Mouse (Mus musculus) layer of hippocampus, adult 2 months (tissue): ENCODE measurements around the gene Cdkn1b. TPM values are rescaled to one million over a fixed set of nuclear protein-coding genes. Genes with fewer than 3 reads are reported as not detected.

Source experiments
- DNase-seq, 2 experiments: peaks; one replicate each; pipeline ENCODE4 v3.0.0; 2022; ENCODE audit warnings: low spot score in 2 of 2
- H3K27ac ChIP-seq: fragments of 200-600 bp; 2 replicates; pipeline ENCODE4 v1.8.1; 2022
- H3K4me3 ChIP-seq: fragments of 200-600 bp; 2 replicates; pipeline ENCODE4 v1.8.1; 2022; ENCODE audit warnings: mild to moderate bottlenecking
- CTCF ChIP-seq: fragments of 200-600 bp; conservative IDR thresholded peaks from 2 replicates; pipeline ENCODE4 v1.8.1; 2022; ENCODE audit warnings: antibody characterized with exemption, mild to moderate bottlenecking, moderate library complexity
- total RNA-seq, 2 experiments: library from RNA; stranded (reverse); gene quantifications; 2 replicates each; pipeline ENCODE4 v1.2.3; 2021

The Cdkn1b gene
- total RNA-seq, 2 experiments from 2014 or later, result 47.2 to 48.0 TPM

- TF ChIP-seq CTCF, result no peak
- DNase-seq, result no peak
- no peak overlapping the region for H3K4me3 ChIP-seq
- H3K27ac ChIP-seq, result no peak overlapping the region
These were observed 25.9 kb downstream of the Cdkn1b start for GRCm38 (mm10) chr6:134946054-134946453.

GRCm38 (mm10) chr6:134946858-134947257, 26.7 kb downstream of the Cdkn1b start:
- Histone ChIP-seq H3K27ac (no peak overlapping the region), H3K4me3 (no peak overlapping the region)
- TF ChIP-seq CTCF, result no peak
- DNase-seq, result no peak

GRCm38 (mm10) chr6:134947311-134948087, 27.3 kb downstream of the Cdkn1b start:
- Histone ChIP-seq H3K4me3 (no peak overlapping the region), H3K27ac (no peak overlapping the region)
- peak; percentile 84 for TF ChIP-seq CTCF
- DNase-seq, result peak; percentile 23 to 71

- Histone ChIP-seq H3K4me3 (no peak overlapping the region), H3K27ac (no peak overlapping the region)
- DNase-seq, result no peak
- no peak for TF ChIP-seq CTCF
These were observed 28.4 kb downstream of the Cdkn1b start for GRCm38 (mm10) chr6:134948522-134949061.

- no peak for DNase-seq
- H3K27ac ChIP-seq, result no peak overlapping the region
- TF ChIP-seq CTCF, result no peak
- no peak overlapping the region for H3K4me3 ChIP-seq
These were observed 29.0 kb downstream of the Cdkn1b start for GRCm38 (mm10) chr6:134949241-134949640.

DNA sequence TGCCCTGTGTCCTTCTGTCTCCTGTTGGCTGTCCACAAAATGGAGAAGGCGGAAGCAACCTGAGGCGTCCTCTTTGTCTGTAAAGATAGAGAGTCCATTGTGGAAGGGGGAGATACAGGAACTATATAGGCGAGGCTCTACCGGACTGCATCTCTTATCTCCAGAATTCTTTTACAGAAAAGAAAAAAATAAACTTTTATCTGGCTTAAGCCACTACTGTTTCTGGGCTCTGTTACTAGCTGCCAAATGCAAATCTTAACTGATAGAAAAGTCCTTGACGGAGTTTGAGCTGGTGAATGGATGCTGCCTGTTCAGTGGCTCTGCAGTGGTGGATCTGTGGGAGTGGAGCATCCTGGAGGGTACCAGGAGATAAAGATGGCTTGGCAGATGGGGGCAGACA, 31.2 kb downstream of the Cdkn1b start:
- H3K27ac ChIP-seq, result no peak overlapping the region
- no peak overlapping the region for H3K4me3 ChIP-seq
- no peak for TF ChIP-seq CTCF
- DNase-seq, result no peak

GRCm38 (mm10) chr6:134953976-134954375, 33.8 kb downstream of the Cdkn1b start:
- H3K27ac ChIP-seq, result peak overlapping the region; percentile 23; the same call in 1 of the 2 replicates
- peak; percentile 7 to 16 for DNase-seq

DNA sequence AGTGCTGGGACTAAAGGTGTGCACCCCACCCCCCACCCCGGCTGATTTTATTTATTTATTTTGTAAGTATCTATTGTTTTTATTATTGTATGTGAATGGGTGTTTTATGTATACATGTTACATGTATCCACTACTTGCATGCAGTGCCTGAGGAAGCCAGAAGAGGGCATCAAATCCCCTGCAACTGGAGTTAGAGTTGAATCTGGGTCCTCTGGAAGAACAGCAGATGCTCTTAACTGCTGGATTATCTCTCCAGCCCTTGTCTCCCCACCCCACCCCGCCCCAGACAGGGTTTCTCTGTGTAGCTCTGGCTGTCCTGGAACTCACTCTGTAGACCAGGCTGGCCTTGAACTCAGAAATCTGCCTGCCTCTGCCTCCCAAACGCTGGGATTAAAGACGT, 36.2 kb downstream of the Cdkn1b start:
- peak; percentile 52 for TF ChIP-seq CTCF
- H3K4me3 ChIP-seq, result no peak overlapping the region
- H3K27ac ChIP-seq, result no peak overlapping the region
- DNase-seq, result no peak

More at GRCm38 (mm10) chr6:134953976-134954375, 33.8 kb downstream of the Cdkn1b start:
- H3K4me3 ChIP-seq, result no peak overlapping the region; the same call in 1 of the 2 replicates
- TF ChIP-seq CTCF, result no peak

GRCm38 (mm10) chr6:134961286-134961685, 41.1 kb downstream of the Cdkn1b start:
- TF ChIP-seq CTCF, result no peak
- H3K27ac ChIP-seq, result no peak overlapping the region

DNA sequence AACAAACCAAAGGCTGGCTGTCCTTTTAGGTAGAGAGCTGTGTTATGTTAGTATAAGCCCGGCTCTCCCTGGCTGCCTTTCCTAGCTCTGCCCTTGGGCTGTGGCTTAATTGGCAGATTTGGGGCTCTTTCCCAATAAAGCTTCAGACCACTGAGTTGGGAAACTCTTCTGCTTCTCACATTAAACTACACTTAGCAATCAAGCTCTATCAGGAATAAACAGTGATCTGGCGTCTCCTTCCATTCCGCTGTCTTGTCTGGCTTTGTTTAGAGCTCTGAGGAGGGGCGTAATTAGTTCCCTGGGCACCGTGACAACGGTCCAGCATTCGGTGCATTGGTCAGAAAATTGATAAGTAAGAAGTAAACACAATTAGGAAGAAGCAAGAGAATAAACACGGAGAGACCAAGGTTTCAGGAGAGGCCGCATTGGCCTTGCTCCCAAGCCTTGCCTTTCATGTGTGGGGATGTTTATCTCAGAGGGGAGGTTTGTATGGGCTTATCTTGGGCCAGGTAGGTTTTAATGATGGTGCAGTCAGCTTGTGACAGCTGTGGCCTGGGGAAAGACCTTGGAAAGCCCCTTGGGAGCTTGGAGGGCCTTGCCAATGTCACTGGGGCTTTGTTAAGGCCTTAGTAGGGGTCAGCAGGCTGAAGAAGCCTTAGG, 41.8 kb downstream of the Cdkn1b start:
- TF ChIP-seq CTCF, result no peak
- no peak for DNase-seq
- no peak overlapping the region for H3K4me3 ChIP-seq
- H3K27ac ChIP-seq, result no peak overlapping the region

More at GRCm38 (mm10) chr6:134961286-134961685, 41.1 kb downstream of the Cdkn1b start:
- DNase-seq, result no peak
- no peak overlapping the region for H3K4me3 ChIP-seq

DNA sequence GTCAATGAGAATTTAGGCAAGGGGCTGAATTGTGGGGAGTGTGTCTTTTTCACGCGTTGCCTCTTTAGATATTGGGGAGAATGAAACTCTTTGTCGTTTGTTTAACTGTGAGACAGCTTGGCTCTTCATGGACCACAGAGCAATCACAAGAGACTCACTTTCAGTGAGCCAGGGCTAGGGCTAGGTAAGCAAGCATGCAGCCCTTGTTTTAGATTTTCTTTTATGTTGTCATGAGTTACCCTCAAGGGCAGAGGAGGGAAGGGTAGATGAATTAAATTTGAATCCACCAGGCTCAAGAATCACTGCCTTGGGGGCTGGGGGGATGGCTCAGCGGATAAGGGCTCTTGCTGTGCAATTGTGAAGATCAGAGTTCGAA, 42.3 kb downstream of the Cdkn1b start:
- Histone ChIP-seq H3K4me3 (no peak overlapping the region), H3K27ac (no peak overlapping the region)
- no peak for DNase-seq
- no peak for TF ChIP-seq CTCF

DNA sequence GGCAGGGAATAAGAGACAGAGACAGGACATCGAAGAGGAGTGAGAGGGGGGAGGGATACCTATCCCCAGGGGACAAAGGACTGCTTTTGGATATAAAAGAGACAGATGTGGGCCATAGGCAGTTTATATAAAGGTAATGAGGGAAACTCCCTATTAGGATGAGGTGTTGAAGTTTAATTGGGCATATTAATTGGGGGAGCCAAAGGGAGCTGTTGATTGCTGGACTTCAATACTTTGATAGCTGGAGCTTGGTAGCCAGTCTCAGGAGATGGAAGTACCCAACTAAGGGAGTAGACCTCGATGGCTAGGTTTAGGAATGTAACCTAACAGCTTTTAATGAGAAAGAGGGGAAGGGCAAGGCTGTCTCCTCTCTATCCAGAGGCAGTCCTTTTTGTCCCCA, 43.7 kb downstream of the Cdkn1b start:
- no peak overlapping the region for H3K4me3 ChIP-seq
- H3K27ac ChIP-seq, result no peak overlapping the region
- DNase-seq, result no peak
- TF ChIP-seq CTCF, result no peak

DNA sequence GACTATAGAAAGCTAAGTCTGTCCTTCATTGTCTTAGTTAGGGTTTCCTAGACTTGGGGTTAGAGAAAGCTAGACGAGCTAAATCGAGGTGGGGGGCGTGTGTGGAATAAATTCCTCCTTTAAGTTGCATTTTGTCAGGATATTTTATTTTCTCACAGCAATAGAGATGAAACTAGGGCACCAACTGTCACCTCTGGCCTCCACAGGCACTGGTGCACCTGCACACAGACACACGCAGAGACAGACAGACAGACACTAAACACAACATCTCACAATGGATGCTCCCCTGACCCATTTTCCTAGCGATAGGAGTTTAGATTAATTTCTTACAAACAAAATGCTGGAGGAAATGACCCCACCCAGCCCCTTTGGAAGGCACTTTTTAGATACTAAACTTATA, 46.5 kb downstream of the Cdkn1b start:
- Histone ChIP-seq H3K4me3 (no peak overlapping the region), H3K27ac (no peak overlapping the region)
- DNase-seq, result no peak
- no peak for TF ChIP-seq CTCF
